Mouse (Mus musculus) fat pad, adult 2 months (tissue): ENCODE measurements at regions not wholly inside any gene's neighbourhood (a gene's known extent, or its start where the extent isn't known, plus 50 kb on each side); places are given as distances from the start of the nearest gene placed in this dataset.

ENCODE experiments used
- DNase-seq: peaks from one replicate; pipeline ENCODE4 v3.0.0-alpha.2; 2011; ENCODE audit warnings: low read depth, low spot score; ENCODE audit errors: extremely low read depth

GRCm38 (mm10) chr2:137847901-137848300 lies 408.5 kb upstream of the Btbd3 start:
- no peak for DNase-seq

- peak; percentile 36 for DNase-seq
Observed at GRCm38 (mm10) chr2:137827814-137828374, 428.5 kb upstream of the Btbd3 start.

- DNase-seq: no peak
Observed at GRCm38 (mm10) chr2:137821344-137821916, 434.9 kb upstream of the Btbd3 start.

GRCm38 (mm10) chr2:137814945-137815344 lies 441.4 kb upstream of the Btbd3 start:
- no peak for DNase-seq

GRCm38 (mm10) chr2:137808401-137809230 lies 447.7 kb upstream of the Btbd3 start:
- no peak for DNase-seq

- peak; percentile 76 for DNase-seq
Observed at GRCm38 (mm10) chr2:137807594-137808295, 448.6 kb upstream of the Btbd3 start.

- DNase-seq: no peak
Observed at GRCm38 (mm10) chr2:137794841-137795240, 461.5 kb upstream of the Btbd3 start.

GRCm38 (mm10) chr2:137784091-137784490 lies 472.3 kb upstream of the Btbd3 start:
- no peak for DNase-seq

GRCm38 (mm10) chr2:137777430-137777829 lies 478.9 kb upstream of the Btbd3 start:
- DNase-seq: no peak

GRCm38 (mm10) chr2:137764785-137765184 lies 491.6 kb upstream of the Btbd3 start:
- DNase-seq: no peak

GRCm38 (mm10) chr2:137759455-137759854 lies 496.9 kb upstream of the Btbd3 start:
- DNase-seq: peak; percentile 50

- no peak for DNase-seq
Observed at GRCm38 (mm10) chr2:137758389-137758788, 498.0 kb upstream of the Btbd3 start.

GRCm38 (mm10) chr2:137757231-137758212 lies 498.8 kb upstream of the Btbd3 start:
- DNase-seq: no peak

GRCm38 (mm10) chr2:137756220-137756619 lies 500.1 kb upstream of the Btbd3 start:
- no peak for DNase-seq

GRCm38 (mm10) chr2:137754481-137754880 lies 501.9 kb upstream of the Btbd3 start:
- DNase-seq: no peak

GRCm38 (mm10) chr2:137732410-137732809 lies 524.0 kb upstream of the Btbd3 start:
- DNase-seq: peak; percentile 10

GRCm38 (mm10) chr2:137730472-137730931 lies 525.9 kb upstream of the Btbd3 start:
- DNase-seq: no peak

- DNase-seq: no peak
Observed at GRCm38 (mm10) chr2:137729871-137730270, 526.5 kb upstream of the Btbd3 start.

- DNase-seq: no peak
Observed at GRCm38 (mm10) chr2:137729207-137729606, 527.2 kb upstream of the Btbd3 start.

- no peak for DNase-seq
Observed at GRCm38 (mm10) chr2:137723651-137724050, 532.7 kb upstream of the Btbd3 start.
